Mouse (Mus musculus): ENCODE results near the gene Pclaf.

DNA sequence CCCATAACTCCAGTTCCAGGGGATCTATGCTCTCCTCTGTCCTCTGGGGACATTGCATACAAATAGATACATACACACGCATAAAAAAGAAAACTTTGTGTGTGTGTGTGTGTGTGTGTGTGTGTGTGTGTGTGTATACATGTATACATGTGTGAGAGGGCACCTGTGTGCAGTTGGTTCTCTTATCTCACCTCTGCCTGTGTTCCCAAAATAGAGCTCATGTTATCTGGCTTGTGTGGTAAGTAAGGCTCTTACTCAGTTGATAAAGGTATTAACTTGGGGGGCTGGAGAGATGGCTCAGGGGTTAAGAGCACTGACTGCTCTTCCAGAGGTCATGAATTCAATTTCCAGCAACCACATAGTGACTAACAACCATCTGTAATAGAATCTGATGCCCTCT, 27.0 kb downstream of the Pclaf start:
- TF ChIP-seq TAL1 (IDR thresholded peaks at IDR 0.05; ENCODE audit: low read length) (no peak), GATA1 (IDR thresholded peaks at IDR 0.05; ENCODE audit: low read length) (no peak)

Data from erythroblast, embryonic 14.5 days (primary cell).